Mouse (Mus musculus) embryonic fibroblast, embryonic 13.5 days (primary cell): ENCODE data around the gene Thoc5.

Experiments used
- CTCF ChIP-seq: IDR thresholded peaks from 2 replicates; pipeline ENCODE4 v1.5.1; 2011; ENCODE audit warnings: mild to moderate bottlenecking, control low read depth, low read length, moderate library complexity, borderline replicate concordance; ENCODE audit not compliant: insufficient read depth
- POLR2A ChIP-seq: IDR thresholded peaks from 2 replicates; pipeline ENCODE4 v1.6.1; 2011; ENCODE audit warnings: low read depth, mild to moderate bottlenecking, control low read depth, low read length, moderate library complexity

DNA sequence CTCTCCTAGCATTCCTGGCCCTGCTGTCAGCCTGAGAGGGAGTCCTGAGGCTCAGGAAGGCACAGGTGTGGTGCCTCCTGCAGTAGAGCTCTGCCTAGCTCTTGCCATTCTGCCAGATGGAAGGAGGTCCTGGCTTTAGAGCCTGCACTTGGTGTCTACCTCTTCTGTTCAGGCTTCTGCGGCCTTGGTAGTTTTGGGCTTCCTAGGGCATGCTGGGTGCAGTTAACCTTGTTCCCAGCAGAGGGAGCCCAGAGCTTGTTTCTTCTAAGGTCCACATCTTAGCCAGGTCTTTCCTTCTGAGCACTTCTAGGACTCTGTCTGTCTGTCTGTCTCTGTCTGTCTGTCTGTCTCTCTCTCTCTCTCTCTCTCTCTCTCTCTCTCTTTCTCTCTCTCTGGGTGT is 20.9 kb downstream of the Thoc5 start:
- TF ChIP-seq CTCF (peak; percentile 22; the same call in 1 of the 2 replicates), POLR2A (no peak)
